Mouse (Mus musculus) embryonic facial prominence, embryonic 14.5 days (tissue): ENCODE measurements around the gene Ap5b1. TPM values are rescaled to one million over a fixed set of nuclear protein-coding genes. Genes with fewer than 3 reads are reported as not detected.

Source experiments
- ATAC-seq: fragments of 200-750 bp; cut with Nextera tagmentation; 2 replicates; pipeline ENCODE4 v1.8.0; 2017; ENCODE audit warnings: low read depth, moderate number of reproducible peaks, moderate TSS enrichment
- DNase-seq: peaks from one replicate; pipeline ENCODE4 v3.0.0-alpha.2; 2015; ENCODE audit warnings: low spot score
- H3K27ac ChIP-seq: fragments of 300-500 bp; sonication (generic); replicated peaks from 2 replicates; pipeline ENCODE4 v1.5.1; 2014; ENCODE audit warnings: low read depth, mild to moderate bottlenecking, low read length, moderate library complexity
- H3K27me3 ChIP-seq: fragments of 300-500 bp; sonication (generic); replicated peaks from 2 replicates; pipeline ENCODE4 v1.6.1; 2014; ENCODE audit warnings: low read length; ENCODE audit not compliant: control insufficient read depth, insufficient read depth
- H3K36me3 ChIP-seq: fragments of 300-500 bp; sonication (generic); 2 replicates; pipeline ENCODE4 v1.6.1; 2014; ENCODE audit warnings: low read length, mixed read lengths; ENCODE audit not compliant: control insufficient read depth, insufficient read depth
- H3K4me1 ChIP-seq: fragments of 300-500 bp; sonication (generic); 2 replicates; pipeline ENCODE4 v1.6.1; 2014; ENCODE audit warnings: antibody characterized with exemption, low read length; ENCODE audit not compliant: control insufficient read depth, insufficient read depth
- H3K4me2 ChIP-seq: fragments of 300-500 bp; sonication (generic); 2 replicates; pipeline ENCODE4 v1.6.1; 2014; ENCODE audit warnings: low read depth, mild to moderate bottlenecking, low read length, moderate library complexity, mixed read lengths
- H3K4me3 ChIP-seq: fragments of 300-500 bp; sonication (generic); 2 replicates; pipeline ENCODE4 v1.5.1; 2014; ENCODE audit warnings: low read depth, mild to moderate bottlenecking, low read length
- H3K9ac ChIP-seq: fragments of 300-500 bp; sonication (generic); 2 replicates; pipeline ENCODE4 v1.6.1; 2014; ENCODE audit warnings: low read depth, mild to moderate bottlenecking, low read length, moderate library complexity, mixed read lengths
- H3K9me3 ChIP-seq: fragments of 300-500 bp; sonication (generic); 2 replicates; pipeline ENCODE4 v1.6.1; 2016; ENCODE audit warnings: low read length; ENCODE audit not compliant: control insufficient read depth
- WGBS: fragments of 180-500 bp; shearing (Covaris S2); extraction: QIAGEN DNeasy Blood & Tissue Kit; methylation state at CpG from one replicate; pipeline ENCODE4 v1.1.7; 2014; 5-methylcytosine and 5-hydroxymethylcytosine counted together
- polyA plus RNA-seq: library from polyadenylated mRNA; unstranded; fragments of >200 nt; fragmentation: Nextera tagmentation; extraction: Ambion mirVana; gene quantifications from 2 replicates; pipeline ENCODE4 v1.2.1, GENCODE M21; 2014

The Ap5b1 gene
- polyA plus RNA-seq, 1 experiment from 2014 or later, result 3.3 TPM

- Histone ChIP-seq H3K9me3 (no peaks in the 10 kb centered on the region), H3K9ac (no peak overlapping the region), H3K27me3 (0 out of 2 replicates have a peak, but pooled peaks cover 7% of the 10 kb centered on the region), H3K27ac (no peak overlapping the region), H3K4me1 (peaks cover 10% of the 10 kb centered on the region; the same call in 1 of the 2 replicates), H3K36me3 (0 out of 2 replicates have a peak, but pooled peaks cover 14% of the 10 kb centered on the region), H3K4me3 (no peak overlapping the region), H3K4me2 (no peak overlapping the region)
- DNase-seq (no peak), ATAC-seq (no peak)
- 79% methylated on average over 30 of the region's 32 CpGs for WGBS
These were observed 2.8 kb downstream of the Ap5b1 start for GRCm38 (mm10) chr19:5570353-5571246.

- no peak overlapping the region for H3K9ac ChIP-seq
- H3K4me1 ChIP-seq, result peaks cover 10% of the 10 kb centered on the region; the same call in 1 of the 2 replicates
- DNase-seq, result no peak
- H3K36me3 ChIP-seq, result 0 out of 2 replicates have a peak, but pooled peaks cover 14% of the 10 kb centered on the region
- no peak overlapping the region for H3K4me2 ChIP-seq
- no peaks in the 10 kb centered on the region for H3K27me3 ChIP-seq
- no peaks in the 10 kb centered on the region for H3K9me3 ChIP-seq
- H3K4me3 ChIP-seq, result no peak overlapping the region
- no peak for ATAC-seq
- no peak overlapping the region for H3K27ac ChIP-seq
- whole genome bisulfite sequencing, result 79% methylated on average over 5 of the region's 5 CpGs
These were observed 4.0 kb downstream of the Ap5b1 start for GRCm38 (mm10) chr19:5571831-5572230.

GRCm38 (mm10) chr19:5572331-5573125 is 4.7 kb downstream of the Ap5b1 start:
- DNase-seq, result no peak
- no peak overlapping the region for H3K4me2 ChIP-seq
- H3K27ac ChIP-seq, result no peak overlapping the region

GRCm38 (mm10) chr19:5575336-5575735 is 7.5 kb downstream of the Ap5b1 start:
- DNase-seq, result no peak
- Histone ChIP-seq H3K4me2 (no peak overlapping the region), H3K4me3 (no peak overlapping the region), H3K36me3 (0 out of 2 replicates have a peak, but pooled peaks cover 10% of the 10 kb centered on the region), H3K9ac (no peak overlapping the region), H3K27me3 (no peaks in the 10 kb centered on the region), H3K9me3 (no peaks in the 10 kb centered on the region), H3K27ac (no peak overlapping the region), H3K4me1 (no peaks in the 10 kb centered on the region)
- WGBS, result 95% methylated on average over 1 of the region's 1 CpGs
- ATAC-seq, result no peak

More at GRCm38 (mm10) chr19:5572331-5573125, 4.7 kb downstream of the Ap5b1 start:
- Histone ChIP-seq H3K9me3 (no peaks in the 10 kb centered on the region), H3K9ac (no peak overlapping the region), H3K36me3 (0 out of 2 replicates have a peak, but pooled peaks cover 14% of the 10 kb centered on the region), H3K4me1 (peaks cover 6% of the 10 kb centered on the region; the same call in 1 of the 2 replicates), H3K4me3 (no peak overlapping the region), H3K27me3 (no peaks in the 10 kb centered on the region)
- ATAC-seq, result no peak
- 77% methylated on average over 19 of the region's 19 CpGs for WGBS

- ATAC-seq (no peak), DNase-seq (no peak)
- WGBS, result 61% methylated on average over 4 of the region's 4 CpGs
- no peaks in the 10 kb centered on the region for H3K27me3 ChIP-seq
- H3K4me3 ChIP-seq, result no peak overlapping the region
- H3K4me1 ChIP-seq, result no peaks in the 10 kb centered on the region
- H3K4me2 ChIP-seq, result no peak overlapping the region
- H3K9ac ChIP-seq, result no peak overlapping the region
- no peak overlapping the region for H3K27ac ChIP-seq
- H3K36me3 ChIP-seq, result no peaks in the 10 kb centered on the region
- no peaks in the 10 kb centered on the region for H3K9me3 ChIP-seq
These were observed 12.1 kb downstream of the Ap5b1 start for GRCm38 (mm10) chr19:5579971-5580370.

- Histone ChIP-seq H3K27me3 (no peaks in the 10 kb centered on the region), H3K9me3 (no peaks in the 10 kb centered on the region), H3K4me3 (no peak overlapping the region), H3K36me3 (no peaks in the 10 kb centered on the region), H3K4me2 (no peak overlapping the region), H3K9ac (no peak overlapping the region), H3K4me1 (no peaks in the 10 kb centered on the region), H3K27ac (no peak overlapping the region)
- no peak for ATAC-seq
- WGBS, result 91% methylated on average over 6 of the region's 6 CpGs
- DNase-seq, result no peak
These were observed 13.0 kb downstream of the Ap5b1 start for GRCm38 (mm10) chr19:5580776-5581175.

GRCm38 (mm10) chr19:5581995-5582394 is 14.2 kb downstream of the Ap5b1 start:
- H3K4me3 ChIP-seq, result no peak overlapping the region
- DNase-seq (no peak), ATAC-seq (no peak)
- H3K4me1 ChIP-seq, result no peaks in the 10 kb centered on the region
- WGBS, result 70% methylated on average over 2 of the region's 2 CpGs
- no peak overlapping the region for H3K4me2 ChIP-seq
- H3K9me3 ChIP-seq, result no peaks in the 10 kb centered on the region
- no peaks in the 10 kb centered on the region for H3K27me3 ChIP-seq
- no peaks in the 10 kb centered on the region for H3K36me3 ChIP-seq
- no peak overlapping the region for H3K27ac ChIP-seq
- no peak overlapping the region for H3K9ac ChIP-seq

GRCm38 (mm10) chr19:5589159-5589558 is 21.3 kb downstream of the Ap5b1 start:
- Histone ChIP-seq H3K27me3 (no peaks in the 10 kb centered on the region), H3K36me3 (no peaks in the 10 kb centered on the region), H3K4me3 (no peak overlapping the region), H3K9me3 (no peaks in the 10 kb centered on the region), H3K9ac (no peak overlapping the region), H3K4me2 (no peak overlapping the region), H3K4me1 (no peaks in the 10 kb centered on the region), H3K27ac (no peak overlapping the region)
- ATAC-seq (no peak), DNase-seq (no peak)
- 76% methylated on average over 9 of the region's 9 CpGs for WGBS
